Mouse (Mus musculus) erythroblast, adult 5-6 weeks (primary cell): ENCODE results near the gene Zfp286. TPM values are rescaled to one million over a fixed set of nuclear protein-coding genes. Genes with fewer than 3 reads are reported as not detected.

Experiments used
- ATAC-seq: replicated peaks from 2 replicates; pipeline ENCODE4 v1.8.0; 2016; ENCODE audit warnings: moderate number of reproducible peaks, mild to moderate bottlenecking, moderate TSS enrichment, inconsistent platforms; ENCODE audit not compliant: poor library complexity, low FRiP score, severe bottlenecking
- total RNA-seq, 2 experiments: library from RNA; stranded (forward) in 1 of 2; stranded (reverse) in 1 of 2; fragments of 150-400 nt in 1 of 2; fragments of 200-764, 138-1000 nt in 1 of 2; gene quantifications; 2 replicates each; pipeline versions ENCODE4 v1.2.3 to v1.2.4; 2015 to 2017; ENCODE audit warnings: low replicate concordance in 2 of 2

Gene Zfp286
- total RNA-seq (2015; ENCODE audit: low replicate concordance) (0.63 TPM in 1 of 2 replicates, not detected in the other), total RNA-seq (2017; ENCODE audit: low replicate concordance) (not detected in 2 replicates)

DNA sequence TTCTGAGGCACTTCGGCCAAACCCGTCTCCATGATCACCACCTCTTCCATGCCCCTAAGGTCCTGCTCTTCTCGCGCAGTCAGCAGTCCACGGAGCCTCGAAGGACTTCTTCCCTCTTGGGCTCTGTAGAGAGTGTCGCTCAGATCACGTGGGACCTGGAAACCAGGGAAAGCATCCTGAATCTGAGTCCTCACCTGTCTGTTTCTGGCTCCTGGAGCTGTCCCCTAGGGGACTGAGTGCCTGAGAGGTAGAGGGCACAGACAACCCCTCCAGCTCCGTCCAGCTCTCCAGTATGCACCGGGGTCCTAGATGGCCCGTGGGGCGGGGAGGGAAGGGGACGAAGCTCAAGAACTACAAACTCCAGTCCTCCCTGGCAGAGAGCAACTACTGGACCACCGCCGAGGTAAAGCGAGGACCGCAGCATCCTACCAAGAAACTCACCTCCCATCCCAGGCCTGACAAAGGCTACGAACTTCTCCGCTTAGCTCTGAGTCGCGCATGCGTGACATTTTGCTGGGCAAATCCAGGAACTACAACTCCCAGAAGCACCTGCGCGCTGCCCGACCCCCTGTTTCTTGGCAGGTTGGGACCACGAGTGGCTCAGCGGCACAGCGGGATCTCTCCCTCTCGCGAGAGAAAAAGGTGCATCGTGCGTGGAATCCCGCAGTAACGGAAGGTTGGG, at the start of gene Zfp286:
Gene Zfp286, minus strand, starts transcription at position 528 of the 682 bp plus-strand sequence.
- ATAC-seq = no peak

DNA sequence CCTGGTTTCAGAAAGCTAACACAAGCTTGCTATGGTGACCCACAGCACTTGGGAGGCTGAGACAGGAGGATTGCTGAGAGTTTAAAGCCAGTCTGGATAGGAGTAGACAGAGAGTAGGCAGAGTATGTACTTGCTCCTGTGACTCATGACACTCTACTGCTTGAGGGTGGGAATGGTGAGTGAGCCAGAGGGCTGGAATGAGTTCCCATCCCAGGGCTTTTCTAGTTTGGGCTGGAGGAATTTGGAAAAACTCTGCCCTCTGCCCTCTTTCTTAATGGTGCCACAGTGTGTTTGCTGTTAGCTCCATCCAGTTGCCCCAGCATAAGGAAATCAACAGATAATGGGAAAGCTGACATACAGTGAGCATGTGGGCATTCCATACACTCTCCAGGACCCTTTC, 42.6 kb upstream of the Zfp286 start:
- ATAC-seq = no peak

- no peak for ATAC-seq
Observed at GRCm38 (mm10) chr11:62830387-62830786, 41.1 kb upstream of the Zfp286 start.

DNA sequence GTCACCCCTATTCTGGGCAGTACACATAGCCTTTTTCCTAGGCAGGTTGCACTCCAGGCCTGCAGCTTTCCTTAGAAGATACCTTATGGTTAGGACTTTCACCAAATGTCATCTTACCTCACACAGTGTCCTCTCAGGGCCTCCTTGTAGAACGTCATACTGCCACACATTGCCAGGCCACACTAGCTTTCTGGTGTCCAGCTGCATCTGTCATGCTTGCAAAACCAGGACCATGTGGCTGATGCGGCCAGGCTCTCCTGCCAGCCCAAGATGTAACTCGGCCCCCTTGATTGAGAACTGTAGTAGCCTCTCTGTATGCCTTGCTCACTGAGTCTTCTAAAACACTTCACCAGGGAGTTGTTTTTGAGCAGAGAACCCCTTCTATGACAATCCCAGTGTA, 38.6 kb upstream of the Zfp286 start:
- ATAC-seq = no peak

- no peak for ATAC-seq
Observed at GRCm38 (mm10) chr11:62827135-62827534, 37.9 kb upstream of the Zfp286 start.

- no peak for ATAC-seq
Observed at GRCm38 (mm10) chr11:62826106-62826733, 37.0 kb upstream of the Zfp286 start.

DNA sequence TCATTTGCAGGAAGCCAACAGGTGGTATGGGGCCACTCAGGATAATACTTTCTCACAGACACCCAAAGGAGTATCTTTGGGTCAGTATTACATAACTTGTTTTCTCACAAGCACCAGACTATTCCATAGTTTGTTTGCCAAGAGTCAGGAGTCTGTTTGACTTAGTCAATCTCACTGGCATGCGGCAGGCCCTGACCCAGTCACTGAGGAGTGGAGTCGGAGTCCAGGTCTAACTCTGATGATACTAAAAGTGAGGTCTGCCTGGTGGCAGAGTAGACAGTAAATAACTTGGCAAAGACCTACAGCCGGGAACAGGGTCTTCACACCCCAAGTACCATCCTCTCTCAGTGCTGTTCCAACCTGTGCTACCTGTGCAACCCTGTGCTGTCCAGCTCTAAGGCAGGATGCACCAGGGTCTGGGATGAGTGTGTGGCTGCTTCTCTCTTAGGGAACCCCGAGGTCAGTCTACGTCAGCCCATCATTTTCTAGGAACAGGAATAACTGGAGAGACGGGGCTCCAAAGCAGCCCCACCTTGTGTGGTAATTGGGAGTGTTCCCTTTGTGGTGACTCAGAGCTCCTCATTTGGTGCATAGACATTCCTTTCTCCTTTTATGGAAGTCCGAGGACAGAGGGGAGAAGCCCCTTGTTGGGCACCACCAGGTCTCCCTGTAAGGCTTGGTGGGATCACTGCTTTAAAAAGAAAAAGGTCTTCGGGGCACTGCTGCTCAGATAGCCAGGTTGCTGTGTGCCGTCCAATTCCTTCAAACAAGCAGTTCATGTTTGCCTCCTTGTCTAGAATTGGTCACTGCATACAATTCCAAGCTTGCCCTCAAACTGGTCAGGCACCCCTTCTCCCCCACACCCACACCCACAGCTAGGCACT, 36.2 kb upstream of the Zfp286 start:
- ATAC-seq = no peak

DNA sequence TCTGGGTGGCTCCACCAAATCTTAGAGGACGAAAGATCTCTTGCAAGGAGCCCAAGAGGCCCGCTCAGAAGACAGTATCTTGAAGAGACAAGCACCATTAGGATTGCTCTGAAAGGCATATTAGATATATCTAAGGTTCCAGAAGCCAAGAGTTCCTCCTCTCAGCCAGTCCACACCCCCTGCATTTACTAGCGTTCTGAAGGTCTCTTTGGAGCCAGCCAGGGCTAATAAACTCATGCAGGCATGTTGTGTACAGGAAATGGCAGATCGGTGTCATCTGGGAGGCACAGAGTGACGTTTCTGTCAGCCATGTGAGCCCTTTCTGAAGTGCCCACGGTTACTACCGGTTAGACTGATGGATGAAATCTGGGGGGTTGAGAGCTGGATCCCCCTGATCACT, 34.9 kb upstream of the Zfp286 start:
- no peak for ATAC-seq

GRCm38 (mm10) chr11:62821893-62822292, 32.6 kb upstream of the Zfp286 start:
- no peak for ATAC-seq

DNA sequence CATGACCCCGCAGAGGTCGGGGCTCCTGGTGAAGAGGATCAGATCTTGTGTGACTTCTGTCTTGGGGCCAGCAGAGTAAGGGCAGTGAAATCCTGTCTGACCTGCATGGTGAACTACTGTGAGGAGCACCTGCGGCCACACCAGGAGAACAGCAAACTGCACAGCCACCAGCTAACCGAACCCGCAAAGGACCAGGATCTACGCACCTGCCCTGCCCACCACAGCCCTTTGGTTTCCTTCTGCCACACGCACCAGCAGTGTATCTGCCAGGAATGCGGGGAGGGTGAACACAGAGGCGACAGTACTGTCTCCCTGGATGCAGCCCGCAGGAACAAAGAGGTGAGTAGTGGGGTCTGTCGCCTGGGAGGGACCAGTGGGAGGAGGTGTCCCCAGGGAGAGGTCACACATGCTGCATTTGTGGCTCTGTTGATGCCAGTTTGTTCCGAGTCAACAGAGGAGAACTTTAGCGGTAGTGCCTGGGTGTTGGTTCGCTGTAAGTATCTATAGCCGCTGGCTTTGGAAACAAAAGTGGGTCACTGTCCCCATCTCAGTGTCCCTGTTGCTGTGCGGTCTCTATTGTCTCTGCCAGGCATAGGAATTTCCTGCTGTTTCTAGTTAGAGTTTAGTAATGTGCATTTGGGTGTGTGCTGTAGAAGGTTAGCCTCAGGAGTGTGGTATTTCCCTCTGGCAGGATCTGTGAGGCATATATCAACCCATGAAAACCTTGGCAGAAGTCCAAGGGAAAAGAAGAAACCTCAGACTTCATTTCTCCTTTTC, 31.6 kb upstream of the Zfp286 start:
- no peak for ATAC-seq

DNA sequence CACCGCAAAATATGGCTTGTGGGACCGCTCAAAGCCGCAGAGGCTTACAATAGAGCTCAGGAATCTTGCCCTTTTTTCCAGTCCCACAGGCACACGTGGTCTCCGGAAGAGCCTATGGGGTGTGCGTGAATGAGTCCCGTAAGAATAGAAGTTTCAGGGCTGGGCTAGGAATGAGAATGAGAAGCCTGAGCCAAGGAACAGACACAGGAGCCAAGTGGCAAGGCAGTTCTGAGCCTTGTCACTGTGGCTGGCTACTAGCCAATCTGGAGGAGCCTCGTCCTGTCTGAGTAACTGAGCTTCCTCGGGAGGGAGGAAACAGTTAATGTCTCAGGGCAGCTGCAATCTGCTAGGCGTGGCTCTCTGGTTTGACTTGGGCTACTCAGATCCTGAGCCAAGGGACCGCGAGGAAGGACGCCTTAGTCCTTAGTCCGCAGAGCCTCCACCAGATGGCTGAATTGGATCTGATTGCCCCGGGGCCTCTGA, 30.8 kb upstream of the Zfp286 start, which contains the start of gene Trim16:
Gene Trim16, plus strand, starts transcription at position 173 of the 483 bp plus-strand sequence.
- ATAC-seq = peak; percentile 72

- no peak for ATAC-seq
Observed at GRCm38 (mm10) chr11:62819059-62819686, 29.9 kb upstream of the Zfp286 start.

- ATAC-seq = no peak
Observed at GRCm38 (mm10) chr11:62816591-62816990, 27.3 kb upstream of the Zfp286 start.

DNA sequence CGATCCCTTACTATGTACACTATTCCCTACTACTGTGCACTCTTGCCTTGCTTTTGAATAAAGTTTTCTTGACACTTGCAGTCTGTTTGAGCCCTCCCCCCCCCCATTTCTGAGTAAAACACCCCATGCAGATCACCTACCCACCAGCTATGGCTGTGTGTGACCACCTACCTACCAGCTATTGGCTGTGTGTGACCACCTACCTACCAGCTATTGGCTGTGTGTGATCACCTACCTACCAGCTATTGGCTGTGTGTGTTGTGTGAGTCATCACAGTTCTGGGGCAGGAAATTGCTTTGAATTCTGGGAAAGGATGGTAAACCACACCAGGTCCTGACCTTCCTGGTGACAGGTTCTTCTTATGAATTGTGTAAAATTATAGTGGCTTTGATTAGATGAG, 26.2 kb upstream of the Zfp286 start:
- no peak for ATAC-seq

DNA sequence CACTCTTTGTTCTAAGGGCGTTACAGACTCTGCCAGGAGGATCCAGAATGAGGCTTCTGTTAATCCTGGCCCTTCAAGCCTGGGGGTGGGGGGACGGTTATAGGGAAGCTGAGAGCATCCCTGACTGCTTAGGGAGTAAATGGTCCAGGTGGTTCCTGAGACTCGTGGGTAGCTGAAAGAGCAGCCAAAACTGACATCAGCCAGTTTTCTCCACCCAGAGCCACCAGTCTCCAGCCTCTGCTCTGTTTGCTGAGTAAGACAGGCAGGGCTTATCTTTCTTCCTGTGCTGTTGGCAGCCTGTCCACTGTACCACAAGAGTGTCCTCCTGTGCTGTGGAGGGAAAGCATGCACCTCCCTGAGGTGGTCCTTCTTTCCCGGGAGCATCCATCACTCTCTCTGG, 25.4 kb upstream of the Zfp286 start:
- no peak for ATAC-seq

GRCm38 (mm10) chr11:62813970-62814624, 24.8 kb upstream of the Zfp286 start:
- ATAC-seq = no peak

- ATAC-seq = no peak
Observed at GRCm38 (mm10) chr11:62813497-62813896, 24.2 kb upstream of the Zfp286 start.

GRCm38 (mm10) chr11:62812268-62812667, 23.0 kb upstream of the Zfp286 start:
- ATAC-seq = no peak

DNA sequence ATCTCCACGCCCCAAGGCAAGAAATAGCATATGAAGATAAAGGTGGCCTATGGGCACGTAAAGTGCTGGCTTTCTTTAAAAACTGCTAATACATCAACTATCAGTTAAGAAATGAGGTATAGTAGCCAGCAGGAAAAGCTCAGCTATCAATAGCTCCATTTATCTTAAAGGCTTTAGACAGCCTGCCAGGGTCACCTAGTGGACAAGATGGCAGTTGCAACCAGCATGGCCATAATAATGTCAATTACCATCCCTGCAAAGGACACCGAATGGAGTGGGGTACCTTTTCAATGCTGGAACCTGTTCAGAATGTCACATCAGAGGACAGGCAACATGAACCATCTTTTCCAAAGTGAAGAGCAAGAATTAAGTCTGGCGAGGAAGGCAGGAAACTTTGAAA, 19.9 kb upstream of the Zfp286 start:
- ATAC-seq = no peak
